Comparison of ENCODE assay signal across 21 mouse cellular contexts in genomic region chr9:37392071-37392470, GRCm38 (mm10). TPM values are rescaled to one million over a fixed set of nuclear protein-coding genes. Genes with fewer than 3 reads are reported as not detected.
DNase-seq lines count a peak whose midpoint lies in the region; ATAC-seq and TF ChIP-seq lines count a peak whose summit lies in the region.
"Had no signal": no experiment of that assay in that cellular context is flagged by ENCODE, and none has a peak within 500 bp of the region (broad histone marks: within the 10 kb centered on the region; RNA-seq: fewer than 3 reads in every experiment).

No protein-coding gene starts in this region.

- WGBS in midbrain, embryonic 11.5 days, result 51% methylated on average over 2 of the region's 2 CpGs
- 52% methylated on average over 2 of the region's 2 CpGs for WGBS in midbrain, embryonic 14.5 days

- H3K4me2 ChIP-seq in midbrain, embryonic 11.5 days, result no peak overlapping the region
- H3K4me2 ChIP-seq in midbrain, embryonic 14.5 days (ENCODE audit: low read length), result no peak overlapping the region
- H3K4me2 ChIP-seq: embryonic facial prominence, embryonic 12.5 days; forebrain, embryonic 13.5 days; forebrain, embryonic 15.5 days had no signal

- no peak for ATAC-seq in midbrain, embryonic 11.5 days (ENCODE audit: low FRiP score)
- no peak for ATAC-seq in midbrain, embryonic 14.5 days (ENCODE audit: low FRiP score, low TSS enrichment)
- ATAC-seq: activated CD4-positive, CD25-positive, alpha-beta regulatory T cell, adult 4 months; forebrain, embryonic 13.5 days; forebrain, embryonic 15.5 days; forebrain, postnatal 0 days had no signal

- no peak overlapping the region for H3K4me3 ChIP-seq in midbrain, embryonic 11.5 days (ENCODE audit: low read depth, low read length)
- H3K4me3 ChIP-seq in midbrain, embryonic 14.5 days (replicated peaks; ENCODE audit: low read depth, low read length), result no peak overlapping the region
- H3K4me3 ChIP-seq in ES-E14 (ENCODE audit: insufficient read depth in 1 of 2, low read depth in 1 of 2, low read length in 2 of 2, poor library complexity in 1 of 2, severe bottlenecking in 1 of 2), result no peak overlapping the region
- H3K4me3 ChIP-seq: embryonic facial prominence, embryonic 10.5 days; embryonic facial prominence, embryonic 12.5 days; forebrain, embryonic 13.5 days; forebrain, embryonic 15.5 days had no signal

- no peak overlapping the region for H3K9ac ChIP-seq in midbrain, embryonic 11.5 days (ENCODE audit: low read length)
- no peak overlapping the region for H3K9ac ChIP-seq in midbrain, embryonic 14.5 days (replicated peaks; ENCODE audit: low read length)
- H3K9ac ChIP-seq in ES-E14 (ENCODE audit: insufficient read depth, low read depth, low read length, poor library complexity, severe bottlenecking), result no peak overlapping the region
- H3K9ac ChIP-seq: embryonic facial prominence, embryonic 12.5 days; forebrain, embryonic 13.5 days; forebrain, embryonic 15.5 days; forebrain, postnatal 0 days had no signal

- H3K27ac ChIP-seq in midbrain, embryonic 11.5 days (ENCODE audit: low read depth, low read length), result no peak overlapping the region
- H3K27ac ChIP-seq in midbrain, embryonic 14.5 days (replicated peaks; ENCODE audit: low read depth, low read length), result no peak overlapping the region
- H3K27ac ChIP-seq in ES-E14 (ENCODE audit: insufficient read depth, low read depth, low read length, poor library complexity, severe bottlenecking), result peak overlapping the region; percentile 42; the same call in 1 of the 2 replicates
- H3K27ac ChIP-seq: embryonic facial prominence, embryonic 10.5 days; embryonic facial prominence, embryonic 12.5 days; forebrain, embryonic 13.5 days; forebrain, embryonic 15.5 days had no signal

- H3K9me3 ChIP-seq in midbrain, embryonic 11.5 days (ENCODE audit: control insufficient read depth, low read length), result no peaks in the 10 kb centered on the region
- H3K9me3 ChIP-seq in midbrain, embryonic 14.5 days (ENCODE audit: control insufficient read depth, low read length), result no peaks in the 10 kb centered on the region
- H3K9me3 ChIP-seq in ES-E14 (ENCODE audit: control insufficient read depth, insufficient read depth, low read depth, low read length), result no peaks in the 10 kb centered on the region
- H3K9me3 ChIP-seq: embryonic facial prominence, embryonic 10.5 days; embryonic facial prominence, embryonic 12.5 days; forebrain, embryonic 13.5 days; forebrain, embryonic 15.5 days had no signal

- no peaks in the 10 kb centered on the region for H3K36me3 ChIP-seq in midbrain, embryonic 11.5 days (ENCODE audit: control insufficient read depth, insufficient read depth, low read length)
- H3K36me3 ChIP-seq in midbrain, embryonic 14.5 days (ENCODE audit: control insufficient read depth, insufficient read depth, low read length), result no peaks in the 10 kb centered on the region
- H3K36me3 ChIP-seq in ES-E14 (ENCODE audit: control insufficient read depth, insufficient read depth, low read length, poor library complexity, severe bottlenecking), result no peaks in the 10 kb centered on the region
- H3K36me3 ChIP-seq: embryonic facial prominence, embryonic 10.5 days; embryonic facial prominence, embryonic 12.5 days; forebrain, embryonic 15.5 days had no signal

- no peaks in the 10 kb centered on the region for H3K27me3 ChIP-seq in midbrain, embryonic 11.5 days (ENCODE audit: control insufficient read depth, insufficient read depth, low read length)
- no peaks in the 10 kb centered on the region for H3K27me3 ChIP-seq in midbrain, embryonic 14.5 days (ENCODE audit: control insufficient read depth, insufficient read depth, low read length)
- H3K27me3 ChIP-seq: embryonic facial prominence, embryonic 12.5 days; forebrain, embryonic 13.5 days; forebrain, embryonic 15.5 days had no signal

- no peaks in the 10 kb centered on the region for H3K4me1 ChIP-seq in midbrain, embryonic 11.5 days (ENCODE audit: control insufficient read depth, insufficient read depth, low read length)
- H3K4me1 ChIP-seq in midbrain, embryonic 14.5 days (ENCODE audit: control insufficient read depth, insufficient read depth, low read length), result no peaks in the 10 kb centered on the region
- H3K4me1 ChIP-seq in ES-E14 (ENCODE audit: control insufficient read depth in 2 of 2, insufficient read depth in 2 of 2, low read length in 2 of 2, poor library complexity in 1 of 2), result peaks cover 9 to 21% of the 10 kb centered on the region in 2 experiments
- H3K4me1 ChIP-seq: embryonic facial prominence, embryonic 10.5 days; embryonic facial prominence, embryonic 12.5 days; forebrain, embryonic 13.5 days; forebrain, embryonic 15.5 days had no signal

- DNase-seq in midbrain, embryonic 11.5 days (ENCODE audit: low spot score, missing footprints), result peak; percentile 75
- no peak for DNase-seq in midbrain, embryonic 14.5 days
- no peak for DNase-seq in ES-E14 (ENCODE audit: low read depth, low spot score)
- no peak for DNase-seq in urinary bladder, adult 18-20 months (ENCODE audit: low spot score in 2 of 2)
- no peak for DNase-seq in frontal cortex, postnatal 10 days (ENCODE audit: low spot score in 2 of 2)
- DNase-seq: adrenal gland, adult 8-10 months; adrenal gland, postnatal 14 days; adrenal gland, postnatal 36 days; cerebellum, adult 11-12 months; cerebellum, adult 2 months; cerebellum, adult 9-10 months; cerebellum, postnatal 10 days; cerebellum, postnatal 25 days; forebrain, postnatal 0 days had no signal

- in situ Hi-C loops in ES-E14 (cut with MboI; ENCODE audit: low sequenced_read_pairs in 2 of 2, unreplicated experiment in 2 of 2), result no loop called here

TF ChIP-seq in ES-E14, 5 proteins besides CTCF, POLR2A, EP300 and RAD21:
- no peak for TF ChIP-seq HCFC1 (IDR thresholded peaks at IDR 0.05; ENCODE audit: borderline replicate concordance, insufficient read depth, low read length)
- no peak for TF ChIP-seq ZC3H11A (IDR thresholded peaks at IDR 0.05; ENCODE audit: borderline replicate concordance, low read depth, low read length)
- no peak for TF ChIP-seq MAFK (IDR thresholded peaks at IDR 0.05; ENCODE audit: insufficient read depth, low read depth, low read length)
- TF ChIP-seq ZNF384 (IDR thresholded peaks at IDR 0.05; ENCODE audit: low read depth, low read length), result no peak
- no peak for TF ChIP-seq CHD2 (IDR thresholded peaks at IDR 0.05; ENCODE audit: low read depth, low read length)

RNA-seq across cellular contexts. Expression of gene Robo4, which starts 9.6 kb away (rescaled TPM):
- 5.1 and 5.3 TPM in 2 replicates for polyA plus RNA-seq in midbrain, embryonic 11.5 days (2014; fragmentation: Nextera tagmentation; extraction: Ambion mirVana)
- polyA plus RNA-seq in midbrain, embryonic 14.5 days (2014; fragmentation: Nextera tagmentation; extraction: Ambion mirVana), result 2.6 and 4.5 TPM in 2 replicates
- 10.8 and 11.2 TPM in 2 replicates for total RNA-seq in ES-E14 (2012; rRNA removed)
- total RNA-seq: MEL had no signal
- polyA plus RNA-seq: activated CD4-positive, CD25-positive, alpha-beta regulatory T cell, adult 4 months; C2C12 had no signal

RNA-seq across cellular contexts. Expression of gene Hepacam, which starts 24.9 kb away (rescaled TPM):
- polyA plus RNA-seq in midbrain, embryonic 11.5 days (2014; fragmentation: Nextera tagmentation; extraction: Ambion mirVana), result not detected in 2 replicates
- 6.1 and 11.9 TPM in 2 replicates for polyA plus RNA-seq in midbrain, embryonic 14.5 days (2014; fragmentation: Nextera tagmentation; extraction: Ambion mirVana)
- 0.32 and 0.36 TPM in 2 replicates for total RNA-seq in ES-E14 (2012; rRNA removed)
- polyA plus RNA-seq: activated CD4-positive, CD25-positive, alpha-beta regulatory T cell, adult 4 months; embryonic facial prominence, embryonic 12.5 days had no signal

RNA-seq across cellular contexts. Expression of gene Robo3, which starts 41.0 kb away (rescaled TPM):
- polyA plus RNA-seq in midbrain, embryonic 11.5 days (2014; fragmentation: Nextera tagmentation; extraction: Ambion mirVana), result 40.1 and 43.9 TPM in 2 replicates
- polyA plus RNA-seq in midbrain, embryonic 14.5 days (2014; fragmentation: Nextera tagmentation; extraction: Ambion mirVana), result 8.9 and 13.3 TPM in 2 replicates
- 1.2 and 1.4 TPM in 2 replicates for total RNA-seq in ES-E14 (2012; rRNA removed)
- total RNA-seq: MEL had no signal
- polyA plus RNA-seq: activated CD4-positive, CD25-positive, alpha-beta regulatory T cell, adult 4 months had no signal

RNA-seq across cellular contexts. Expression of gene Ccdc15, which starts 43.8 kb away (rescaled TPM):
- 8.8 and 9.3 TPM in 2 replicates for polyA plus RNA-seq in midbrain, embryonic 11.5 days (2014; fragmentation: Nextera tagmentation; extraction: Ambion mirVana)
- 8.5 and 9.4 TPM in 2 replicates for polyA plus RNA-seq in midbrain, embryonic 14.5 days (2014; fragmentation: Nextera tagmentation; extraction: Ambion mirVana)
- 6.7 and 6.9 TPM in 2 replicates for total RNA-seq in ES-E14 (2012; rRNA removed)
